Mouse (Mus musculus): ENCODE data around the gene Ube2cbp. TPM values are rescaled to one million over a fixed set of nuclear protein-coding genes. Genes with fewer than 3 reads are reported as not detected.

The Ube2cbp gene
- polyA plus RNA-seq, 1 experiment from 2014 or later: 7.4 TPM

DNA sequence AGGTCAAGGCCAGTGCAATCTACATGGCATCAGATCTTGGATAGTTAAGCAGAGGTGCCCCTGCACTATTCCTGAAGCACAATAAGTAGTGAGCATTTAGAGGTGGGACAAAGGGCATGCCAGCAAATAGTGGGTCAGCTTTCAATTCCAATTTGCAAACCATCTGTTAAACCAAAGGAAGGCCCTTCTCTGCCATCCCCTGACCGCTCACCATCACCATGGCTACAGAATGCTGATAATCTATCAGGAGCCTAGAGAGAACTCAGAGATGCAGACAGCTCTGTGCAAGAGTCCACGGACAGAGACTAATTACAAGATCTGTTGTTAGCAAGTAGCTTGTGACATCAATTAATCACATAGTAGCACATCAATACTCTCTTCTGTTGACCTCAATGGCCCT lies 198.1 kb downstream of the Ube2cbp start:
- no peak for ATAC-seq (ENCODE audit: low FRiP score)
- Histone ChIP-seq H3K27me3 (replicated peaks) (no peaks in the 10 kb centered on the region), H3K9me3 (replicated peaks) (no peaks in the 10 kb centered on the region), H3K4me1 (no peaks in the 10 kb centered on the region), H3K4me2 (no peak overlapping the region), H3K9ac (replicated peaks) (no peak overlapping the region), H3K4me3 (replicated peaks) (no peak overlapping the region), H3K27ac (replicated peaks) (no peak overlapping the region), H3K36me3 (no peaks in the 10 kb centered on the region)
- WGBS: 19% methylated on average over 2 of the region's 2 CpGs

Other genes starting within 250 kb of the Ube2cbp start
- gene Dop1a, start 2.2 kb upstream of the Ube2cbp start, polyA plus RNA-seq (2015; fragmentation: Nextera tagmentation; extraction: Ambion mirVana): 29.5 and 30.7 TPM in 2 replicates
- gene Pgm3, start 106.9 kb upstream of the Ube2cbp start, polyA plus RNA-seq (2015; fragmentation: Nextera tagmentation; extraction: Ambion mirVana): 32.0 and 32.2 TPM in 2 replicates
- gene Rwdd2a, start 107.0 kb upstream of the Ube2cbp start, polyA plus RNA-seq (2015; fragmentation: Nextera tagmentation; extraction: Ambion mirVana): 37.7 and 42.6 TPM in 2 replicates
- gene Me1, start 231.0 kb upstream of the Ube2cbp start, polyA plus RNA-seq (2015; fragmentation: Nextera tagmentation; extraction: Ambion mirVana): 47.1 and 54.1 TPM in 2 replicates